Mouse (Mus musculus) left cerebral cortex, adult 2 months (tissue): ENCODE data around the gene Zfp867. TPM values are rescaled to one million over a fixed set of nuclear protein-coding genes. Genes with fewer than 3 reads are reported as not detected.
A peak's percentile ranks its signal among the peaks of the same experiment; 100 is the strongest.

Experiments
- DNase-seq, 2 experiments: peaks; one replicate each; pipeline ENCODE4 v3.0.0; 2021 to 2022; ENCODE audit warnings: low spot score in 2 of 2, mixed read lengths in 1 of 2; ENCODE audit errors: extremely low spot score in 1 of 2
- H3K27ac ChIP-seq: fragments of 200-600 bp; 2 replicates; pipeline ENCODE4 v1.8.1; 2022
- H3K4me3 ChIP-seq: fragments of 200-600 bp; 2 replicates; pipeline ENCODE4 v1.8.1; 2022
- CTCF ChIP-seq: fragments of 200-600 bp; IDR thresholded peaks from 2 replicates; pipeline ENCODE4 v1.8.1; 2022; ENCODE audit warnings: antibody characterized with exemption, mild to moderate bottlenecking, moderate library complexity
- intact Hi-C: fragments of 180-260 bp; cut with DNase I; formaldehyde crosslinking; loops from one replicate; pipeline ENCODE4 v1.15.1; 2025
- total RNA-seq, 2 experiments: library from RNA; stranded (reverse); gene quantifications; 2 replicates each; pipeline ENCODE4 v1.2.3; 2021

Zfp867 gene
- total RNA-seq, 2 experiments from 2014 or later, result 3.3 to 4.8 TPM

DNA sequence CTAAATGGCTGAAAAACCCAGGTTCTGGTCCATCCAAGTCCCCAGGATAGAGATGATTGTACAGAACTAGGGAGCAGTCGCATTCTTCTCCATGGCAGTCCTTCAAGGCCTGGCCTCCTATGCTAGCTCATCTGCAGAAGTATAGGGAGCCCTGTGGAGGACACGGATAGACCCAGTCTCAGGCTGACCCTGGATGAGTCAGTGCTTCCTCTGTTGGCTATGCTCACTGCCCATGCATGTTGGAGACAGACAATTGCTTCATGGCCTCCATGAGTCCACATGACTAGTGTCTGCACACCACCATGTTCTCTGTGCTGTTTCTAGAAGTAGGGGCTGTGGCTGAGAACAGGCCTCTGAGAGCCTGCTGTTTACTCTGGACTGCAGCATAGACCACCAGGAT is 15.9 kb downstream of the Zfp867 start:
- Histone ChIP-seq H3K4me3 (no peak overlapping the region), H3K27ac (no peak overlapping the region)
- DNase-seq, result no peak
- intact Hi-C loops, result no loop called here
- TF ChIP-seq CTCF, result no peak

DNA sequence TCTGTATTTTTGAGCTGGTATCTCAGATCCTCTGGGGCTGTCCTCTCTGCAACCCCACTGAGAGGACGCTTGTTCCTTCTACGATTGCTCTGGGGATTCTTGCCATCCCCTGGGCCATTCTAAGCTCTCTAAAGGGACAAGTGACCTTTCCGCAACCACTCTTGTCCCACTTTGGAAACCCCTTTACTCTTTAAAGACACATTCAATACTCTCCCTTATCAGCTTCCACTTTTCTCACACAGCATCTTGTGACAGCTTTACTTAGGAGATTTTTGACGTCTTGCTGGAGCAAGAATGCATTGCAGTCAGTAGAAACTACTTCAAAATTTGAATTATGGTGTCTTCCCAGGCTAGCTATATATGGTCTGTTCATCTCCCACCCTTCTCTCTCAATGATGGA is 21.2 kb downstream of the Zfp867 start, which contains the start of gene Snap47:
Snap47 (minus strand) TSS at position 101 of the 400 bp plus-strand sequence.
- intact Hi-C loops, result no loop called here
- H3K4me3 ChIP-seq, result peak within 1 kb of the TSS; percentile 96
- TF ChIP-seq CTCF, result no peak
- DNase-seq, result no peak
- H3K27ac ChIP-seq, result peak within 1 kb of the TSS; percentile 92

DNA sequence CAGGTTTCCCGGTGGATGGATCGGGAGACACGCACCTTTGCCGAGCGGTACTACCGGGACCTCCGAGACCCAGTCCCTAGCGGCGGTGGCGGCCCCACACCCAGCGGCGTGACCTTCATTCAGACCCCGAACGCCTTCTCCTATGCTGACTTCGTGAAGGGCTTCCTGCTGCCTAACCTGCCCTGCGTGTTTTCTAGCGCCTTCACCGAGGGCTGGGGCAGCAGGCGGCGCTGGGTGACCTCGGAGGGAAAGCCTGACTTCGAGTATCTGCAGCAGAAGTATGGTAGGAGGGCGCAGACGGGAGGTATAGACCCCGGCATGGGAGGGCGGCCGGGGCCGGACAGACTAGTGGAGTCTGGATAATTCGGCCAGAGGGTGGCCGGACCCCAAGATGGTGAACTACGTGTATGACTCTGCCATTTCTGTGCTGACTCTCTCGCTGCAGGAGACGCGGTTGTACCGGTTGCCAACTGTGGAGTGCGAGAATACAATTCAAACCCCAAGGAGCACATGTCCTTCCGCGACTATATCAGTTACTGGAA is 22.0 kb downstream of the Zfp867 start:
- DNase-seq, result peak in 1 of 2 experiments; percentile 24
- Histone ChIP-seq H3K27ac (peak overlapping the region; percentile 92), H3K4me3 (peak overlapping the region; percentile 96)
- intact Hi-C loops, result no loop called here
- no peak; the same call in 1 of the 2 replicates for TF ChIP-seq CTCF

- intact Hi-C loops, result no loop called here
- peak within 1 kb of the TSS; percentile 92 for H3K27ac ChIP-seq
- DNase-seq, result peak; percentile 92 to 95
- no peak for TF ChIP-seq CTCF
- peak within 1 kb of the TSS; percentile 96 for H3K4me3 ChIP-seq
Measured at GRCm38 (mm10) chr11:59449741-59450229, 22.5 kb downstream of the Zfp867 start, which contains the start of gene Jmjd4. Gene Jmjd4, plus strand, starts transcription at chr11:59450045.

GRCm38 (mm10) chr11:59443102-59443501 is 29.2 kb downstream of the Zfp867 start:
- intact Hi-C loops, result no loop called here

DNA sequence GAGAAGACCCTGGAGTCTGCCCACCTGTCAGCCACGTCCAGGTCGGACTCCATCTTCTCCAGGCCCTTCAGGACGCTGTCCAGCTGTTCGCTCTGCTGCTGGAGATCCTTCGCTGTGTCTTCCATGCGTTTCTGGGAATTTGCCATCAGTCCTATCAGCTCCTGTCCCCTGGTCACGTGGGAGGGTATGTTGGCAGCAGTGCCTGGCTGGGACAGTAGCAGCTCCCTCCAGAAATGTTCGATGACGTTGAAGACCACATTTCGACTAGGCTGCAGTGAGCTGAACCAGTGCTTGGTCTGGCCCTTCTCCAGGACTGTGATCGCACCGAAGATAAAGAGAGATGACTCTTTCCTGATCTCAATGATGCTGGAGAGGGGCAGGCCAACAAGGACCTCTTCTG is 34.3 kb downstream of the Zfp867 start:
- intact Hi-C loops, result no loop called here
- no peak for TF ChIP-seq CTCF
- Histone ChIP-seq H3K4me3 (no peak overlapping the region), H3K27ac (no peak overlapping the region)
- DNase-seq, result no peak

More at GRCm38 (mm10) chr11:59443102-59443501, 29.2 kb downstream of the Zfp867 start:
- peak; percentile 30 for TF ChIP-seq CTCF
- Histone ChIP-seq H3K27ac (no peak overlapping the region), H3K4me3 (no peak overlapping the region)
- DNase-seq, result no peak

GRCm38 (mm10) chr11:59432261-59432660 is 40.0 kb downstream of the Zfp867 start:
- no peak overlapping the region for H3K4me3 ChIP-seq
- no peak for DNase-seq
- TF ChIP-seq CTCF, result no peak
- H3K27ac ChIP-seq, result no peak overlapping the region
- intact Hi-C loops, result no loop called here

DNA sequence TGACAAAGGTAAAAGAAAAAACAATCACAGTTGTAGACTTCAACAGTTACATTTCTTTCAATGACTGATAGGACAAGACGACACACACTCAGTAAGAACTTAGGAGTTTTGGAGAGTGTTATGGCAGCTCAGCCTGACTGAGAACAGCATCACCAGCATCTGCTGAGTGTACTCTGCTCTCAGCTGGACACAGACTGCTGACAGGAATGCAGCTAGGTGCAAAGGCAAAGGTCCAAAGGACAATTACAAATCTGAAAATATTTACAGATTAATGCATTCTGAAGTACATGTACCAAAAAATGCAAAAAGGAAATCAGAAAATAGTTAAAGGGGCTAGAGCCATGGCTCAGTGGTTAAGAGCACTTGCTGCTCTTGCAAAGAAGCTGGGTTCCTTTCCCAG is 42.3 kb downstream of the Zfp867 start:
- intact Hi-C loops, result loop anchor here (5.0 kb wide), 1 partner anchor 123 kb away; the partner anchor contains the start of gene Wnt9a
- DNase-seq, result no peak
- Histone ChIP-seq H3K27ac (no peak overlapping the region), H3K4me3 (no peak overlapping the region)
- TF ChIP-seq CTCF, result no peak

GRCm38 (mm10) chr11:59428057-59428660 is 44.1 kb downstream of the Zfp867 start:
- H3K27ac ChIP-seq, result no peak overlapping the region
- H3K4me3 ChIP-seq, result no peak overlapping the region
- intact Hi-C loops, result loop anchor here (5.0 kb wide), 1 partner anchor 121 kb away; the partner anchor contains the start of gene Wnt9a
- no peak for DNase-seq
- TF ChIP-seq CTCF, result no peak

DNA sequence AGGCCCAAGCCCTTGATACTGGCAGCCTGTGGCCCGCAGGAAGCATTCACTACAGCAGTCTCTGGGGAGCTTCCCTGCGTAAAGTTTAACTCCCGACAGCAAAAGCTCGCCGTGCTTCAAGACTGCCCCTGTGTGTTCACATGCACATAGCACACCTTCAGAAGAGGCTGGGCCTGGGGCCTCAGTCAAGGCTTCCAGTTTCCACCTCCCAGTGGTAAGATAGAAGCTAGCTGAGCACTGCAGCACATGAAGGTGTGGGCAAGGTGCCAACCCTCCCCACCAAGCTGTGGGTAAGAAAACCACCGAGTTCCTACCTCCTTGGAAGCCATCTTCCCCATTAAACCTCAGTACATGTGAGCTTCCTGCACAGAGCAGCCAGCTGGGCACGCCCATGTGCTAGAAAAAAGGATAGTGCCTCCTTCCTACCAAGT is 46.6 kb downstream of the Zfp867 start:
- TF ChIP-seq CTCF, result peak; percentile 41
- H3K27ac ChIP-seq, result no peak overlapping the region
- intact Hi-C loops, result loop anchor here (5.0 kb wide), 1 partner anchor 118 kb away; the partner anchor contains the start of gene Wnt9a
- no peak overlapping the region for H3K4me3 ChIP-seq
- peak; percentile 32 to 43 for DNase-seq

DNA sequence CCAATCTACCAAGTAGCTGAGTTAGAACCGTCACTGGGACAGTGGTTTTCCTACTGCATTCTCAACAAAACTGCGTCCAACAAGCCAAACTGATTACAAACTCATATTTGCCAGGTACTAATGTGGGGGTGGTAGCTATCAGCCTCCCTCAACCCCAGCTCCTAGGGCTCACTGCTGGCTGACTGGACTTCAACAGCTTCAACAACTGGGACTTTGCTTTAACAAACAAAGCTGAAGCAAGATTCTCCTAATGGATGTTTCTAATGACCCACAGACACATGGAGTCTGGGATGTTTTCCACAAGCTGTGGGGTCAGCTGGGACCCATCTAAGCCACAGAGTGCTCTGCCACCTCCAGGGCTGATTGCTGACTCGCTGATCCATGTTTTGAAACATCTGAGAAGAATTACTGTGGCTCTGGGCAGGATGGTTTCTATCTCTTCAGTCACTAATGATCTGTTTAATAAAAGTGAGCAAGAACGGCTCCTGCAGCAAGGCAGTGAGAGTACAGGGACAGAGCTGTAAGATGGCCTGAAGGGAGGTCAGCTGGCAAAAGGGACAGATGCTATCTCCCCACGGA is 49.2 kb downstream of the Zfp867 start:
- no peak overlapping the region for H3K4me3 ChIP-seq
- DNase-seq, result no peak
- no peak overlapping the region for H3K27ac ChIP-seq
- intact Hi-C loops, result no loop called here
- TF ChIP-seq CTCF, result no peak

- TF ChIP-seq CTCF, result no peak; the same call in 1 of the 2 replicates
- no peak for DNase-seq
- H3K27ac ChIP-seq, result no peak overlapping the region
- no peak overlapping the region for H3K4me3 ChIP-seq
- intact Hi-C loops, result no loop called here
Measured at GRCm38 (mm10) chr11:59421967-59422366, 50.3 kb downstream of the Zfp867 start.
